Mouse (Mus musculus): ENCODE data around the gene Ppp2ca.
"Not testable (repeated sequence)": the region's sequence is repeated elsewhere in the genome, so short reads cannot be mapped to it uniquely, and the experiment has no call there.

DNA sequence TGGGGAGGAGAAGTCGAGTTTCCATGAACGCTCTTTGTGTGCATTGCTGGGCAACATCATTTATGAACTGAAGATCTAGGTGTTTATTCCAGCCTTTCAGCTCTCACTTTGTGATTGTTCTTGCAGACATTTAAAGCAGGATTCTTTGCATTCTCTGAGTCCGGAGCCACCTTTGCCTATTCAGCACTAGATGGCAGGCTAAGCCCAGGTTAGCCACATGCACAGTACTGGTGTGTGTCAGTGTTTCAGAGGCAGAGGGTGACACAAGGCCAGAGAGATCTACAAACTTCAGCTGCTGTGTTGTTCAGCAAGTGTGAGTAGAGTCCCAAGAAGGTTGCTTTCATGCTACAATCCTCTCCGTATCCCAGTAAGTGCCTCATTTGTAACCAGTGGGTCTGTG, 45.2 kb downstream of the Ppp2ca start:
- not testable (repeated sequence) for TF ChIP-seq EP300 (IDR thresholded peaks at IDR 0.05)
- TF ChIP-seq CTCF (IDR thresholded peaks at IDR 0.05), result peak; percentile 78
